Mouse (Mus musculus) embryo, embryonic 10.5 days (tissue): Measurements from ENCODE around the gene Stx11.

Source experiments
- DNase-seq: peaks from one replicate; pipeline ENCODE4 v3.0.0-alpha.2; 2015; ENCODE audit warnings: low spot score

The Stx11 gene

DNA sequence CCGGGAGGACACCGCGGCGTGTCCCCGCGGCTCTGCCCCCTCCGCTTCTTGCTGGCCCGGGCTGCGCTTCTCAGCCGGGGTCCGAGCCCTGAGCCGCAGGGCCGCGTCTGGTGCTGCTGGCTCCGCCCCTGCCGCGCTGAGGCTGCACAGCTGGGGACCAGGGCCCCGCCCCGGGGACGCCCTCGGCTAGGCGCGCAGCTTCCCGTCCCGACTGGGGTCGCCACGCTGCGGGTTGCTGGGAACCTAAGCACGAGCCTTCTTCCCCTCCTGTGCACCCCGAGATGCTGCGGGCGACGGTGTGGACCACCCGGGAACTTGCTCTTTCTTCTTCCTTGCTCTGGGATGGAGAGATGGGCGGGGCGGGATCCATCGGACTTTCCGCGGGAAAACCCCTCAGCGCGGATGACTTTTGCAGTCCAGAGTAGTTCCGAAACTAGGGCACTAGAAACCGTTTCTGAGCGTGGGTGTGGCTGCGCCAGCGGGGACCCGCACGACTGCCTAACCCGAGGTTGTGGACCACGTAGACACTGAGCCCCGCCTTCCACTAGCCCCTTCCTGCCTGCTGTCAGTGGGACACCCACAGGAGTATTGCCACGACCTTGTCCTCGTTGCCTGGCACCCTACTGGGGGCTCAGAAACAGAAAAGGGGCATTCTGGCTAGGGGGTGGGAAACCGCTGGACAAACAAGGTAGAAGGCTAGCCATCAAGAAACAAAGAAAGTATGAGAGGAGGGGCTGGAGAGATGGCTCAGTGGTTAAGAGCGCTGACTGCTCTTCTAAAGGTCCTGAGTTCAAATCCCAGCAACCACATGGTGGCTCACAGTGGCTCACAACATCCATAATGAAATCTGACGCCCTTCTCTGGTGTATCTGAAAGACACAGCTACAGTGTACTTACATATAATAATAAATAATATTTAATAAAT is at the start of gene Stx11:
Gene Stx11, minus strand, starts transcription at position 148 of the 925 bp plus-strand sequence.
- DNase-seq: peak; percentile 80

- peak; percentile 6 for DNase-seq
Measured at GRCm38 (mm10) chr10:13008737-13009121, 44.6 kb upstream of the Stx11 start.

- DNase-seq: peak; percentile 99
Measured at GRCm38 (mm10) chr10:13007876-13008736, 44.0 kb upstream of the Stx11 start.

GRCm38 (mm10) chr10:13005043-13005442 is 40.9 kb upstream of the Stx11 start, which contains the start of gene Sf3b5:
Sf3b5 (plus strand) TSS chr10:13005343.
- no peak for DNase-seq

GRCm38 (mm10) chr10:12996736-12997477 is 32.8 kb upstream of the Stx11 start:
- DNase-seq: peak; percentile 89

DNA sequence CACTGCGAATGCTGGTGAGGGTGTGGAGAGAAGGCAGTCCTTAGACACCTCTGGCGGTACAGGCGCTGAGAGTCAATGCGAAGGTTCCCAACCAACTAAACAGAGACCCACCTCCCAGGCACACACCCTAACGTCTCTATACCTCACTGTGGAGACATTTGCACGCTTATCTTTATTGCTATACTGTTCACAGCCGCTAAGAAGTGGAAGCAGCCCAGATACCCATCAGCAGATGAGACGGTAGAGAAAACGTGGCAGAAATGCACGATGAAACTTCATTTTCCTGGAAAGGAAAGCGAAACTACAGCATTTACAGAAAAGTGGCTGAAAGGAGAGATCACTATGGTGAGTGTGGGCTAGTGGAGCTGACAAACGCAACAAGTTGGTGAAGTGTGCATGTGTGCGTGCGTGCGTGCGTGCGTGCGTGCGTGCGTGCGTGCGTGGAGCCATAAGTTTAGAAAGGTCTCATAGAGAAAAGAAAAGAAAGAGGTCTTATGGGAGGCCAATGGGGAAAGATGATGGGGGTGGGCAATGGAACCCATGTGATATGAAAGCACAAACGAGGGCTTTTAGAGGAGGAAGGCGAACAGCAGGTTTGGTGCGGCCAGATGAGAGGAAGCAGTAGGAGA is 29.4 kb upstream of the Stx11 start:
- DNase-seq: no peak

DNA sequence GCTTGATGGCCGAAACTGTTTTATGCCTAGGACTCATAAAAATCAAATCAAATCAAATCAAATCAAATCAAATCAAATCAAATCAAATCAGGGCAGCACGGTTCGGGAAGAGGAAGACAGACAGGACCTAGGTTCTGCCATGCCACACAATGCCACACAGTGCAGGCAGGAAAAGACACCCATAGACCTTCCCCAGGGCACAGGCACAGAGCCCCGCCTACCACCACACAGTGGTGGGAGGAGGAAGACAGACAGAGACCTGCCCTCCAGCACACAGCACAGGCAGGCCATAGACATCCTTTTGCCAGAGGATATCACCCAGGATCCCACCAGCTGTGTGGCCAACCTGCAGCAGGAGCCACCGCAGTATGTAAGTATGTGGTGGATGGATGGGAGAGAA is 27.9 kb upstream of the Stx11 start:
- no peak for DNase-seq

GRCm38 (mm10) chr10:12986943-12987342 is 22.8 kb upstream of the Stx11 start:
- no peak for DNase-seq

DNA sequence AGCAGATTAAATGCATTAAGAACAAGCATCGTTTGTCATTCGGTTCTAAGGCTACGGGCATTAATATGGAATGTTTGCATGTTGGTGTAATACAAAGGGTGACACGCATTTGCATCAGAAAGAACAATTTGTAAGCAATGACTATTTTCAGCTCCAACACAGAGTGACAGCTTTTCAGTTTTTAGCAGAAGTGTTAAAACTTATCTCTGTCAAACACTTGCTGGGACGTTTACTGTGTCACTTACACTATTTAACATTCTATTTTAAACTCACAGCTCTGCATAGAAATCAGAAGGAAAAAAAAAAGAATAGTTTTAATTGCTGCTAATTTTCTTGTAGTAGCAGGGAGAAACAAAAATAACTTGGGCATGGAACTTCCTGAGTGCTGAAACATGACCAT is 22.4 kb upstream of the Stx11 start:
- DNase-seq: no peak

GRCm38 (mm10) chr10:12985028-12985427 is 20.9 kb upstream of the Stx11 start:
- no peak for DNase-seq

DNA sequence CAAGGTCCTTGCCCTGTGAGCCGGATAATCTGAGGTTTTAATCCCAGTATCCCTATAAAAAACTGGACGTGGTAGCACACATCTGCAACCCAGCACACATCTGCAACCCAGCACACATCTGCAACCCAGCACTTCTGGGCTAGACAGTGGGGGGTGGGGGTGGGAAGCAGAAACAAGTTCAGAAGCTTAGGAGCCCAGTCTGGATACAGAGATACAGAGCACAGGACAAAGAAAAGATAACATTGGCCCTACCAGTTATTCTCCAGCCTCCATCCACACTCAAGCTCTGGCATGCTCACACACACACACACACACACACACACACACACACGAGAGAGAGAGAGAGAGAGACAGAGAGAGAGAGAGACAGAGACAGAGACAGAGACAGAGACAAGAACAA is 19.4 kb upstream of the Stx11 start:
- DNase-seq: no peak

- no peak for DNase-seq
Measured at GRCm38 (mm10) chr10:12981071-12981470, 17.0 kb upstream of the Stx11 start.

DNA sequence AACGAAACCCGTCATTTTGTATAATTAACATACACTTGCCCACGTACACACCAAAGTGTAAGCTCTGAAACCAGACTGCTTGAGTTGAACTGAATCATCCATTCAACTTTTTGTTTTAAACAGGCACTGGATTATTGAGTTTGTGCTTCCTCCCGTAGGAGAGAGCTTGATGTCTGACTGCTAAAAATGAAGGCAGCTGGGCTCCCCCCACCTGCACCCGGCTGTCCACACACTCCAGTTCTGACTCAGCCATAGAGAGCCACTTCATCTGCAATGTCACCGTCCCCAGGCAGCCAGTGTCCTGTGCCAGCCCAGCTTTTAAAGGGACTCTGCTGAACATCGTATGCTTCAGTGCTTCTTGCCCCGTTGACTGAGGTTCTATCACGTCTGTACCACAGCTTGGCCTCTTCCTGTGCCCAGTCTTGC is 13.7 kb upstream of the Stx11 start:
- no peak for DNase-seq

GRCm38 (mm10) chr10:12976552-12976951 is 12.5 kb upstream of the Stx11 start:
- no peak for DNase-seq

GRCm38 (mm10) chr10:12975957-12976356 is 11.9 kb upstream of the Stx11 start:
- no peak for DNase-seq

GRCm38 (mm10) chr10:12975461-12975860 is 11.4 kb upstream of the Stx11 start:
- DNase-seq: no peak

DNA sequence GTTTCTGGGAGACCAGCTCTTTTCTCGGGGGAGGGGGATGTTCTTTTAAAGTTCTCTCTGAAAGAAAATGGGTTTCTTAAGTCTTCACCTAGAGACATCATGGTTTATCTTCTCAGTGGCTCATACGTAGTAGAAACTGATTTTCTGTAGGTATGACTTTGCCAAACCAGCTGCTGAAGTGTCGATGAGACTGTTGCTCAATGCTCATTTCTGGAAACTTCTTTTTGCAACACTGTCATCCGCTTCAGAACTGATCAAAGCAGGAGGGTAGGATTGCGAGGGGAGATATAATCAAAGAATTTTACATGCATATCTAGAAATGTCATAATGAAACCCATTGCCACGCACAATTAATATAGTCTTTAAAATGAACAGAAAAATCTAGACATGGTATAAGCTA is 10.5 kb upstream of the Stx11 start:
- no peak for DNase-seq

DNA sequence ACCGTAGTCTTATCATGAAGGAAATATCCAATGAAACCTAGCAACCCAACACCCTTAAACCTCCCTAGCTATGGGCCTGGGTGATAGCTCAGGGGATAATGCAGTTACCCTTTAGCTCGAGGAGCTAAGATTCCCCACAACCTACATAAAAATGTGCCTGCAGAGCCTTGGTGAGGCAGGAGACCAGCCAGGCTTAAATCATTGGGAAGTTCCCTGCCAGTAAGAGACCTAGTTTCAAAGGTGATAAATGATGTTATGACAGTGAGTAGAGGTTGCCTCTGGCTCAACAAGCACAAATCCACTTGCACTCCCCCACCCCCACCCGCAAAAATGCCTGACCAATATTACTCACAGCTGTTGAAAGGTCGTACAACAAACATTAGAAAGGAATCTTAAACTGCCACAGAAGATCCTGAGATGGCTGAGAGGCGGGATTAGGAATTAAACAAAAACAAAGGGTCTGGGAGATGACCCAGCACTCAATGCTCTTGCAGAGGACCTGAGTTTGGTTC is 1.6 kb upstream of the Stx11 start:
- no peak for DNase-seq

DNA sequence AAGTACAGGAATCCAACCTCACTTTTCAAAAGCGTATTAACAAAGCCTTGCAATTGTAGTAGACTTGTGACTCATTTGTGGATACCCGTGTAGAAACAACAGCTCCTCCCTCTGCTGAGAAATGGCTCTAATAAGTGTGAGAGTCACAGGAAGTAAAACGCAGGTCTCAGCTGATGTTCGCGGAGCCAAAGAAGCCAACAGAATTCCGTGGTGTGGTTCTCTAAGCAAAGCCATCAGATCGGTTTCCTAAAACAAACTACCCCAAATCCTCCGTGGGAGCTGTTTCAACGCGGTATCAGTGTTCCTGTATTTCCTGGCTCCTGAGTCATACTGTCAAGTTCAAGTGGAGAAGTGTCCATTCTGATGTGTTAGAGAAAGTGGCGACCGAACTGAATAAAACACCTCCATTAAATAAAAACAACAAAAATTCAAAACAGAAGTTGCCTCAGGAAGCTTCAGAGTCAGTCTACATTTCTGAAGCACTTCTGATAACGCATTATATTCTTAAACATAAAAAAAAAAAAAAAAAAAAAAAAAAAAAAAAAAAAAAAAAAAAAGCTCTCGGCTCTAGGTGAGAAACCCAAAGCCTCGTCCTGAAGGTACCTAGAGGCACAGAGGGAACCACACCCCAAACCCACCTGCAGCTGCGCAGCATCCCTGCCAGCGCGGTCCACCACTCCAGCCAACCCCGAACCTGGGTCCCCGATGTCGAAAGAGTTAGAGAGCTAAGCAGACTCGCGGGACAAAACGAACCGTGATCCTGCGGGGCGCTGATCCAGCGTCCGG is 543 bp downstream of the Stx11 start:
- peak; percentile 47 for DNase-seq

DNA sequence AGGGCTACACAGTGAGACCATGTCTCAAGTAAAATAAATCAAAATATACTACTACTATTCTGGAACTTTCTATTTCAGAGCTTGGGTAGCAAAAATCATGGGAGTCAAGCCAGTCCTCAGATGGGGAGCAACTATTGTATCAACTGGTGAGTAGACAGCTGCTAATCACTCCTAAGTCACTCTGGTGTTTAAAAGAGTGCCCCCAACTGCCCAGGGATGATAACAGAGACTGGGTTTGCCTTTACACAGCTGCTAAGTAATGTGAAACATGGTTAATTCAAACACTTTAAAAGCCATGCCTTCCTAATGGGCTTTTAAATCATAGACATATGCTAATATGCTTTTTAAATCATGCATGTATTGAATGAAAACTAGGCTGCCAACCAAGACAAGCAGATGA is 1.9 kb downstream of the Stx11 start:
- DNase-seq: no peak

- no peak for DNase-seq
Measured at GRCm38 (mm10) chr10:12961546-12961945, 2.6 kb downstream of the Stx11 start.
